Mouse (Mus musculus) C2C12 (cell line): ENCODE measurements around the gene Nxph4.

Source experiments
- CEBPB ChIP-seq: IDR thresholded peaks from one replicate; pipeline ENCODE4 v1.6.1; 2011; ENCODE audit warnings: low read depth, mild to moderate bottlenecking, control low read depth, moderate library complexity
- CTCF ChIP-seq: IDR thresholded peaks from one replicate; pipeline ENCODE4 v1.5.1; 2011; ENCODE audit not compliant: control insufficient read depth, insufficient read depth, insufficient read length
- MYOD1 ChIP-seq: IDR thresholded peaks from one replicate; pipeline ENCODE4 v1.6.1; 2011; ENCODE audit warnings: low read depth; ENCODE audit not compliant: control insufficient read depth, insufficient read length
- MYOG ChIP-seq: IDR thresholded peaks from one replicate; pipeline ENCODE4 v1.6.1; 2011; ENCODE audit not compliant: control insufficient read depth, insufficient read length; ENCODE audit errors: extremely low read depth

DNA sequence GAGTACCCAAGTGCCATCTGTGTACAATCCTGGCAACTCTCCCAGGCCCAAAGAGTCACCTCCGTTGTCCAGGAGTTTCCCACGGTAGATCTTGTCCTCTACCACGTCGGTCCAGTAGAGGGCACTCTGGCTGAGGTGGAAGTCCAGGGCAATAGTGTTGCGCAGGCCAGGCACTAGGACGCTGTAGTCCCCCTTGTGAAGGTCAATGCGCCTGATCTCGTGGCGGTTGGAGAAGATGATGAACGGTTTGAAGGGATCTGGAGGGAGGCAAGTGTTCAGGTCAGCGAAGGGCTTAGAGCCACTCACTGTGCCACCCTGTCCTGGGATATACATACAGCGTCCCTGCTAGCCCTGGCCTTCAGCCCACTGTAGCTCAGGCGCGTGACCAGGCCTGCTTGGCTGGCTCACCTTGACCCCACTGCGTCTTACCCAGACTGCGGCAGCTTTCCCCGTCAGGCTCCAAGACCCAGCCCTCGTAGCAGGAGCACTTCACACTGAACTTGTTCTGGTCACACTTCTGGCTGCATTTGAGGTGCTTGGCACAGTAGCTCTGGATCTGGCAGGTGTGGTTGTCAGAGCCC is 42.1 kb upstream of the Nxph4 start:
- TF ChIP-seq CTCF (peak; percentile 75), MYOG (no peak), MYOD1 (no peak), CEBPB (peak; percentile 24)
